Comparison of ENCODE assay signal across 15 mouse cellular contexts in genomic region chr8:88228800-88229199, GRCm38 (mm10). TPM values are rescaled to one million over a fixed set of nuclear protein-coding genes. Genes with fewer than 3 reads are reported as not detected.
DNase-seq lines count a peak whose midpoint lies in the region; ATAC-seq and TF ChIP-seq lines count a peak whose summit lies in the region.
"Had no signal": no experiment of that assay in that cellular context is flagged by ENCODE, and none has a peak within 500 bp of the region (broad histone marks: within the 10 kb centered on the region; RNA-seq: fewer than 3 reads in every experiment).

No protein-coding gene starts in this region.

- TF ChIP-seq CTCF in gastrocnemius, adult 2 months (IDR thresholded peaks at IDR 0.05) = no peak

- no peak overlapping the region for H3K4me3 ChIP-seq in gastrocnemius, adult 2 months
- no peak overlapping the region for H3K4me3 ChIP-seq in lung, embryonic 16.5 days (ENCODE audit: low read length)
- H3K4me3 ChIP-seq in macrophage (ENCODE audit: inconsistent target) = no peak overlapping the region
- H3K4me3 ChIP-seq: embryonic facial prominence, embryonic 15.5 days; liver, embryonic 13.5 days; neural tube, embryonic 12.5 days had no signal

- H3K27me3 ChIP-seq in lung, embryonic 16.5 days (ENCODE audit: control insufficient read depth, insufficient read depth, low read depth, low read length) = no peaks in the 10 kb centered on the region
- H3K27me3 ChIP-seq: embryonic facial prominence, embryonic 15.5 days; liver, embryonic 13.5 days; neural tube, embryonic 12.5 days had no signal

- H3K9ac ChIP-seq in lung, embryonic 16.5 days (ENCODE audit: low read length) = no peak overlapping the region
- H3K9ac ChIP-seq: embryonic facial prominence, embryonic 15.5 days; liver, embryonic 13.5 days; neural tube, embryonic 12.5 days had no signal

- peaks cover 15% of the 10 kb centered on the region for H3K4me1 ChIP-seq in lung, embryonic 16.5 days (replicated peaks; ENCODE audit: control insufficient read depth, insufficient read depth, low read length)

- peak overlapping the region; percentile 41; the same call in 1 of the 2 replicates for H3K27ac ChIP-seq in gastrocnemius, adult 2 months
- no peak overlapping the region for H3K27ac ChIP-seq in lung, embryonic 16.5 days (ENCODE audit: low read length)
- H3K27ac ChIP-seq in macrophage = peak overlapping the region; percentile 52
- H3K27ac ChIP-seq: embryonic facial prominence, embryonic 15.5 days; liver, embryonic 13.5 days; neural tube, embryonic 12.5 days had no signal

- no peaks in the 10 kb centered on the region for H3K9me3 ChIP-seq in lung, embryonic 16.5 days (ENCODE audit: control insufficient read depth, low read length)
- H3K9me3 ChIP-seq: embryonic facial prominence, embryonic 15.5 days; liver, embryonic 13.5 days; neural tube, embryonic 12.5 days had no signal

- no peak overlapping the region for H3K4me2 ChIP-seq in lung, embryonic 16.5 days (ENCODE audit: low read depth, low read length)
- H3K4me2 ChIP-seq: embryonic facial prominence, embryonic 15.5 days; liver, embryonic 13.5 days had no signal

- H3K36me3 ChIP-seq in lung, embryonic 16.5 days (ENCODE audit: control insufficient read depth, insufficient read depth, low read length) = no peaks in the 10 kb centered on the region
- H3K36me3 ChIP-seq in macrophage (ENCODE audit: inconsistent target) = no peaks in the 10 kb centered on the region
- H3K36me3 ChIP-seq: embryonic facial prominence, embryonic 15.5 days; neural tube, embryonic 12.5 days had no signal

- DNase-seq in gastrocnemius, adult 2 months = no peak
- DNase-seq in gastrocnemius, adult 18-20 months (ENCODE audit: low spot score) = no peak
- no peak for DNase-seq in lung, postnatal 25 days (ENCODE audit: low spot score)
- DNase-seq in c-Kit-positive CD71-positive TER-119-positive erythroid progenitor cells, embryonic 14.5 days (ENCODE audit: low spot score) = no peak
- no peak for DNase-seq in MN1 (ENCODE audit: low spot score)
- DNase-seq in spleen, postnatal 36 days (ENCODE audit: low spot score in 2 of 2) = no peak
- DNase-seq: cerebellum, adult 11-12 months; kidney, postnatal 36 days; liver, embryonic 13.5 days; right cerebral cortex, postnatal 25 days had no signal

- intact Hi-C loops in gastrocnemius, adult 2 months (cut with DNase I) = no loop called here

- WGBS in lung, embryonic 16.5 days = no CpG with 5 or more reads among the region's 1 CpGs
- WGBS in macrophage (ENCODE audit: missing documents) = 0% methylated on average over 1 of the region's 1 CpGs

- ATAC-seq in lung, embryonic 16.5 days (ENCODE audit: low read depth) = peak; percentile 26; the same call in 1 of the 2 replicates
- ATAC-seq: inflammation-experienced regulatory T-cells, adult 6 months had no signal

- H3K79me2 ChIP-seq in macrophage (ENCODE audit: inconsistent target) = peaks cover 94% of the 10 kb centered on the region

RNA-seq across cellular contexts. Expression of gene Tent4b, which starts 29.8 kb away (rescaled TPM):
- total RNA-seq in gastrocnemius, adult 2 months (2021) = 10 to 100 TPM; 16.3 to 18.4 TPM
- 10 to 100 TPM; 13.0 to 15.3 TPM for total RNA-seq in gastrocnemius, adult 18-20 months (2021)
- 5.1 and 6.2 TPM in 2 replicates for polyA plus RNA-seq in lung, embryonic 16.5 days (2015; fragmentation: Nextera tagmentation; extraction: Ambion mirVana)
- total RNA-seq in macrophage (2018; cell fraction: chromatin; rRNA removed) = 10 to 100 TPM; 11.4 to 60.4 (median 38.2) TPM
- 10 to 100 TPM; 14.4 to 29.1 (median 21.2) TPM for total RNA-seq in macrophage (2018; cell fraction: cytosol; rRNA removed)
- 10 to 100 TPM; 13.6 to 62.3 (median 28.9) TPM for total RNA-seq in macrophage (2018; cell fraction: nucleus; rRNA removed)
- 18.2 to 27.6 TPM (median 20.6 TPM) in 3 replicates for polyA plus RNA-seq in macrophage (2018)

RNA-seq across cellular contexts. Expression of gene Adcy7, which starts 43.4 kb away (rescaled TPM):
- 1 to 10 TPM; 3.4 to 6.6 TPM for total RNA-seq in gastrocnemius, adult 2 months (2021)
- total RNA-seq in gastrocnemius, adult 18-20 months (2021) = 1 to 10 TPM; 1.9 to 3.2 TPM
- polyA plus RNA-seq in lung, embryonic 16.5 days (2015; fragmentation: Nextera tagmentation; extraction: Ambion mirVana) = 13.4 and 15.0 TPM in 2 replicates
- total RNA-seq in macrophage (2018; cell fraction: chromatin; rRNA removed) = 100 to 1,000 TPM; 118 to 513 (median 314) TPM
- 100 to 1,000 TPM in 8 of 26 experiments, 10 to 100 TPM in 18; 53.5 to 117 (median 87.6) TPM for total RNA-seq in macrophage (2018; cell fraction: cytosol; rRNA removed)
- total RNA-seq in macrophage (2018; cell fraction: nucleus; rRNA removed) = 100 to 1,000 TPM; 108 to 315 (median 217) TPM
- polyA plus RNA-seq in macrophage (2018) = 49.6 to 90.2 TPM (median 76.3 TPM) in 3 replicates
